Mouse (Mus musculus): ENCODE data around the gene Mdm2.

DNA sequence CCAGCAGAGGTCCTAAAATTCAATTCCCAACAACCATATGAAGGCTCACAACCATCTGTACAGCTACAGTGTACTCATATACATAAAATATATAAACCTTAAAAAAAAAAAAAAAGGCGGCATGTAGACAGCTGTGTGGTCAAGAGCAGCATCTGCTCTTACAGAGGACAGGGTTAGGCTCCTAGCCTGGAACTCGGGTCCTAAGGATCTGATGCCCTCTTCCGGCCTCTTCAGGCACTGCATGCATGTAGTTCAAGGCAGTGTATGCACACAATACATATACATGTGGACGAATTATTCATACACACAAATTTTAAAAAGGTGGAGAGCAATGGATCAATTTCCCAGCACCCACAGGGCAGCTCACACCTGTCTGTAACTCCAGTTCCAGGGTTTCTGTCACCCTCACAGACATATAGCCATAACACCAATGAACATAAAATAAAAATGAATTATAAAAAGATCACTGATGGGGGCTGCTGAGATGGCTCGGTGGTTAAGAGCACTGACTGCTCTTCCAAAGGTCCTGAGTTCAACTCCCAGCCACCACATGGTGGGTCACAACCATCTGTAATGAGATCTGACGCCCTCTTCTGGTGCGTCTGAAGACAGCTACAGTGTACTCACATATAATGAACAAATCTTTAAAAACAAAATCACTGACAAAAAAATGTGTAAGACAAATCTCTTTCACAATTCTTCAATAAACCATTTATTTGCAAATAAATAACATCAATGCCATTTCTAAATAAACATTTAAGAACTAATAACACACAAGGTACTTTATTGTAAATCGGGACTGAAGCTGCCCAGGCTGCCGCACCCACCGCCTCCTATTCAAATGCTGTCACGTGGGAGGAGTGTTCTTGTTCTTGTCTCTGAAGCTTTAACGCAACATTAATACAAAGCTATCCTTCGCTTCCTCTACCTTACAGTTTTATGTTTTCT lies 22.1 kb downstream of the Mdm2 start:
- no peak for TF ChIP-seq POLR2A (IDR thresholded peaks at IDR 0.05; ENCODE audit: low read depth, low read length)
- peak; percentile 40; the same call in 1 of the 2 replicates for TF ChIP-seq CTCF (IDR thresholded peaks at IDR 0.05; ENCODE audit: extremely low read depth, insufficient read length, insufficient replicate concordance, low read depth, low read length)
